Mouse (Mus musculus): Measurements from ENCODE around the gene Ptpn7. TPM values are rescaled to one million over a fixed set of nuclear protein-coding genes. Genes with fewer than 3 reads are reported as not detected.
A peak's percentile ranks its signal among the peaks of the same experiment; 100 is the strongest.
"Not testable (repeated sequence)": the region's sequence is repeated elsewhere in the genome, so short reads cannot be mapped to it uniquely, and the experiment has no call there.

Gene Ptpn7
- total RNA-seq (2021), result 1 to 10 TPM in 1 of 2 experiments, under 1 TPM in 1; 0.72 to 1.4 TPM
- long read RNA-seq, experiment 1, partial matches to known transcripts, result 0 of 2 reads
- long read RNA-seq, experiment 1, other reads (novel, unspliced or antisense), result 0 of 2 reads
- long read RNA-seq, experiment 2, partial matches to known transcripts, result 0 of 1 reads
- long read RNA-seq, experiment 2, other reads (novel, unspliced or antisense), result 0 of 1 reads

- DNase-seq, result peak; percentile 72 to 82
Measured at GRCm38 (mm10) chr1:135132473-135132872, at the start of gene Ptpn7. Ptpn7 (plus strand) TSS chr1:135132700.

- DNase-seq, result peak; percentile 57 to 76
Measured at GRCm38 (mm10) chr1:135083465-135083864, 49.0 kb upstream of the Ptpn7 start.

GRCm38 (mm10) chr1:135085296-135085871, 47.1 kb upstream of the Ptpn7 start:
- no peak for DNase-seq

- no peak for DNase-seq
Measured at GRCm38 (mm10) chr1:135086015-135086414, 46.5 kb upstream of the Ptpn7 start.

- no peak for DNase-seq
Measured at GRCm38 (mm10) chr1:135087414-135087813, 45.1 kb upstream of the Ptpn7 start.

- no peak for DNase-seq
Measured at GRCm38 (mm10) chr1:135089626-135090025, 42.9 kb upstream of the Ptpn7 start.

- no peak for DNase-seq
Measured at GRCm38 (mm10) chr1:135090914-135091313, 41.6 kb upstream of the Ptpn7 start.

- no peak for DNase-seq
Measured at GRCm38 (mm10) chr1:135094723-135095122, 37.8 kb upstream of the Ptpn7 start.

GRCm38 (mm10) chr1:135095189-135095588, 37.3 kb upstream of the Ptpn7 start:
- peak; percentile 59 to 61 for DNase-seq

- no peak for DNase-seq
Measured at GRCm38 (mm10) chr1:135096312-135096711, 36.2 kb upstream of the Ptpn7 start.

GRCm38 (mm10) chr1:135097441-135097840, 35.1 kb upstream of the Ptpn7 start:
- DNase-seq, result no peak

- peak; percentile 76 to 85 for DNase-seq
Measured at GRCm38 (mm10) chr1:135098441-135098840, 34.1 kb upstream of the Ptpn7 start.

- no peak for DNase-seq
Measured at GRCm38 (mm10) chr1:135100400-135100799, 32.1 kb upstream of the Ptpn7 start.

- no peak for DNase-seq
Measured at GRCm38 (mm10) chr1:135105124-135105523, 27.4 kb upstream of the Ptpn7 start, which contains the start of gene Lgr6. Lgr6 (minus strand) TSS chr1:135105276.

- DNase-seq, result peak; percentile 61 to 83
Measured at GRCm38 (mm10) chr1:135105951-135106350, 26.5 kb upstream of the Ptpn7 start.

- peak in 1 of 2 experiments; percentile 58 for DNase-seq
Measured at GRCm38 (mm10) chr1:135108611-135109010, 23.9 kb upstream of the Ptpn7 start.

GRCm38 (mm10) chr1:135110075-135110474, 22.4 kb upstream of the Ptpn7 start:
- peak; percentile 58 to 89 for DNase-seq

- DNase-seq, result not testable (repeated sequence)
Measured at GRCm38 (mm10) chr1:135111271-135111670, 21.2 kb upstream of the Ptpn7 start.

- peak in 1 of 2 experiments; percentile 47 for DNase-seq
Measured at GRCm38 (mm10) chr1:135112661-135113060, 19.8 kb upstream of the Ptpn7 start.

GRCm38 (mm10) chr1:135124573-135125363, 7.7 kb upstream of the Ptpn7 start:
- DNase-seq, result no peak

GRCm38 (mm10) chr1:135125990-135126389, 6.5 kb upstream of the Ptpn7 start:
- DNase-seq, result no peak

GRCm38 (mm10) chr1:135126443-135127027, 6.0 kb upstream of the Ptpn7 start:
- DNase-seq, result no peak

GRCm38 (mm10) chr1:135128011-135128441, 4.5 kb upstream of the Ptpn7 start:
- DNase-seq, result no peak

All from heart, adult 18-20 months (tissue).